ENCODE assay signal across 16 mouse cellular contexts in genomic region chr4:125385811-125386210, GRCm38 (mm10).
"Had no signal": no experiment of that assay in that cellular context is flagged by ENCODE, and none has a peak within 500 bp of the region (broad histone marks: within the 10 kb centered on the region; RNA-seq: fewer than 3 reads in every experiment).

No protein-coding gene starts in this region.

- H3K4me1 ChIP-seq: neural tube, embryonic 12.5 days; neural tube, embryonic 13.5 days; neural tube, embryonic 15.5 days; stomach, embryonic 15.5 days had no signal

- H3K4me3 ChIP-seq: neural tube, embryonic 12.5 days; neural tube, embryonic 13.5 days; neural tube, embryonic 15.5 days; stomach, embryonic 15.5 days had no signal

- H3K27me3 ChIP-seq: neural tube, embryonic 12.5 days; neural tube, embryonic 13.5 days; neural tube, embryonic 15.5 days; stomach, embryonic 15.5 days had no signal

- H3K9ac ChIP-seq: neural tube, embryonic 12.5 days; neural tube, embryonic 13.5 days; neural tube, embryonic 15.5 days; stomach, embryonic 15.5 days had no signal

- H3K36me3 ChIP-seq: neural tube, embryonic 12.5 days; neural tube, embryonic 13.5 days; neural tube, embryonic 15.5 days; stomach, embryonic 15.5 days had no signal

- DNase-seq: right cerebral cortex, adult 18-20 months; right cerebral cortex, postnatal 14 days; right cerebral cortex, postnatal 25 days; right cerebral cortex, postnatal 4 days; spleen, adult 18-20 months; thymus, adult 18-20 months; thymus, adult 2 months; thymus, postnatal 14 days; thymus, postnatal 25 days; thymus, postnatal 36 days; thymus, postnatal 4 days had no signal

- H3K27ac ChIP-seq: neural tube, embryonic 12.5 days; neural tube, embryonic 13.5 days; neural tube, embryonic 15.5 days; stomach, embryonic 15.5 days; stomach, postnatal 0 days had no signal
